Mouse (Mus musculus) MN1 (cell line): Measurements from ENCODE around the gene Olfr66.

Source experiments
- DNase-seq: peaks from one replicate; pipeline ENCODE4 v3.0.0-alpha.2; 2016; ENCODE audit warnings: low spot score

Gene Olfr66

DNA sequence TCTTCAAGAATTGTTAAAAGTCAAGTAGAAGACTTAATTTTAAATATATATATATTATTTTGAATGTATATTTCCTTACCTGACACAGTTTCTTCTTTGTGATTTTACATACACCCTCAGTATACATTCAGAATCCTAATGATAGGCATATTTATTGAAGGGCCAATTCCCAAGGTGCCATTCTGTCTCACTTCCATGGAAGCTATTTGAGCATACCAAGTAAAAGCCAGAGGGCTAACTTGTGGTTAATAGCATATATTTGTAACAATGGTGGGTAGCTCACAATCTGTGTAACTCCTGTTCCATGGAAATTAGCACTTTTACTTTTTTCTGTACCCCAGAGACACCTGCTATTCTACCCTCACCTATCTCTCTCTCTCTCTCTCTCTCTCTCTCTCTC is at the start of gene Olfr66:
Gene Olfr66, minus strand, starts transcription at position 101 of the 400 bp plus-strand sequence.
- DNase-seq, result no peak

DNA sequence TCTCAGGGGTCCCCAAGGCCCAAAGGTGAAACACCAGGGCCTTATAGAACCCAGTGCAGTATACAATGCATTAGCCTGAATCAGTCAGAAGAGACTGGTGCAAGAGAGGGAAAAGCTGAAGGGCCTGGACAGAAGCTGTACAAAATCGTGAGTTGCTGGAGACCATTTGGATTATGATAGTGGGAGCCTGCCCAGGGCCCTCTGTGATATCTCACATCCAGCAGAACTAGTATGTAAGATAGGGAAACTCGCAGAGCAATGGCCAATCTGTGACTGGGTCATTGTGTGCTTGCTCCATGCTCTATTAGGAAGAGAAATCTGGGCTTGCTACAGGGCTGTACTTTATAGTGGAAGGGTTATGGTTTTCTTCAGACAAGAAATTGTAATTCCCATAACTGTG is 48.2 kb upstream of the Olfr66 start, which contains the start of gene Olfr632:
Gene Olfr632, plus strand, starts transcription at position 84 of the 400 bp plus-strand sequence.
- DNase-seq, result no peak

DNA sequence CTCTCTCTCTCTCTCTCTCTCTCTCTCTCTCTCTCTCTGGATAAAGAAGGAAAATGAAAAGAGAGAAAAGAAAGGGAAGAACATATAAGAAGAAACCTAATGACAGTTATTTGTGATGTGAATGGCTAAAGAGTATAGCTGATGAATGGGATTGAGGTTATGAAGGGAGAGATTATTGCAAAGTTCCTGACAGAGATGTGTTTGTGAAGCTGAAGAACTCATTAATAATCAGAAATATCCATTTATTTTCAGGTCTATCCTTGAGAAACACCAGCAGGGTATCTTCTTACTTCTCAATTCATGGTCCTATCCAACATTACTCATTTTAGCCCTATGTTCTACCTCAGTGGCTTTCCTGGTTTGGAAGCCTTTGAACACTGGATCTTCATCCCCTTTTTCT is 42.5 kb upstream of the Olfr66 start, which contains the start of gene Olfr631:
Gene Olfr631, plus strand, starts transcription at position 301 of the 400 bp plus-strand sequence.
- no peak for DNase-seq

DNA sequence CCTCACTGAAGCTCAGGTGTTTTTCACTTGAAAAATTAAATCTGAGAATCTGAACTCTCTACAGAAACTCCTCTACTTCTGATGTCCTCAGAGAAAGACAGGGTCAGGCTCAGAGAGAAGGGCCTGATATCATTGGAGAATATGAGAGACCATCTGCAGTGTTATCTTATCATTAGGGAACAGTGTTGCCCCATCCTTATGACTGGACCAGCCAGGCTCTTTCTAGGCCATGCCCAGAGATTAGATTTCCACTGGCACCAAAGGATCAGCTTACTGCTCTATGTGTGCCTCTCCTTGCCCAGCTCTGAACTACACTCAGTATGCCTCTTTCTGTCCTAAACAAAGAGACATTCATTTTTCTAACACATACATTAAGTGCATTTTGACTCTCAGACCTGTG is 29.3 kb upstream of the Olfr66 start:
- no peak for DNase-seq

DNA sequence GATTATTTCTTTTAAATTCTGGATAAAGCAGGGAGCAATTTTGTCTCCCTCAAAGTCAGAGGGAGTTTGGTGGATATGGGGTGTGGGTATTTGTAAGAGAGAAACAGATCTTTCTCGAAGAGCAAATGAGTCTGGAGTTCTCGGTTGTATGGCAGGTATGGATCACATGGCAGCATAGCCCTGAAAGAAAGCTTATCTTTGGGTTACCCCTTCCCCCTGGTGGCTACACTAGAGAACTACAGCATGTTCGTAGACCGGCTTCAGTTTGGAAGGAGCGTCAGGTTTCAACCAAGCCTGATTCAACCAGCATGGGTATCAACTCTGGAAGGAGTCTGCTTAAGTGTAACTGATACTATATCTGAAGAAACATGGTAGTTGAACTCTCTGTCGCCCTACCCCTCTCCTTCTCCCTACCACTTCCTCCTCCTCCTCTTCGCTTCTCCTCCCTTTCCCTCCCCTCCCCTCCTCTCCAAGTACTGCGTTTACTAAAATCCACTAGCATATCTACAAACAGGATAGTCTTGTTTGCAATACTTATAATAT is 27.0 kb upstream of the Olfr66 start:
- DNase-seq, result no peak

DNA sequence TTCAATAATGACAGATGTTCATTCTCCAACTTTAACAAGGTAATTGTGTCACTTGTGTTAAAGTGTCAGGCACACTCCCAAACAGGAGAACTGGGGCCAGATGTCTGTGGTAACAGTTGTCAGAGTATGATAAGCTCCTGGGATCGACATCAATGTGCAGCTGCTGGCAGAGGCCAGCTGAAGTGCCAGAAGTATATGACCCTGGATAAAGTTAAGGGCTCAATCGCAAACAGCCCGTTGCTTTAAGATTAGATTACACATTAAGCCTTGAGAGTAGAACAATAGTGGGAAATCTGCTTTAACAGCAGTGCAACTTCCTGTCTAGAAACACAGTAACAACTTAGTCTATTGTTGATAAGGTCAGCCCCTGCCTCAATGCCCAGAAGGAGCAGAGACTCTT is 24.0 kb upstream of the Olfr66 start:
- no peak for DNase-seq

DNA sequence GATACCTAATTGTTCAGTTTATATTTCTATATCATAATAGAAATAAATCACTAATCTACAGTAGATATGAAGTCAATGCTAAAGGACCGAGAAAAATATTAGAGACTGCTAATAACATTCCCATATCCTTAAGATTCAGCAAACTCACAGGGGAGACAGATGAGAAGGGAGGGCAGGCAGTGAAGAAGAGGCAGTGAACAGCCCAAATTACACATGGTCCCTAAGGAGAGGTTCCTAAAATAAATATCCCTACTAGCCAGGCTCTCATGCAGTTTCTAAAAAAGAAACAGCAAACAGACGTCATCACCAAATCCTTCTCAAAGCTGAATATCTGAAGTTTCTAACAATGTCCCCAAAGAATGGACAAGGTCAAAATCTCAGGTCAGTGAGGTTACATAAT is 17.1 kb upstream of the Olfr66 start, which contains the start of gene Olfr65:
Gene Olfr65, plus strand, starts transcription at position 301 of the 400 bp plus-strand sequence.
- no peak for DNase-seq

DNA sequence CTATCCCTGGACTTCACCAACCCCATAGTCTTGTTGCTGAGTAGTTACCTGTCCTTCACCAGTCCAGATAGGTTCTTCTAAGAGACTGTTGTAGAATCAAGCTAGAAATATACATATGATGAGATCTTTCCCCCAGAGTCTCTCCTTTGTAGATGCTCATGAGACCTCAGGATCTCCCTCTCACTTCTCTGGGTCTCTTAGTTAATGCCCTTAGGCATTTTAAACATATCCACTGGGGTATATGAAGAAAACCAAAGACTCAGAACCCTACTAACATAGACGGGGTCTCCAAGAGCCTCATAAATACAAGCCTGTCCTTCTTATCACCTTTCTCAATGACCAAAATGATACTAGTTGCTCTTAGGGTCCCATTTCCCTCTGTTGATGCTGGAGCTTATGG is 8.3 kb upstream of the Olfr66 start, which contains the start of gene Olfr64:
Gene Olfr64, minus strand, starts transcription at position 101 of the 400 bp plus-strand sequence.
- DNase-seq, result no peak

DNA sequence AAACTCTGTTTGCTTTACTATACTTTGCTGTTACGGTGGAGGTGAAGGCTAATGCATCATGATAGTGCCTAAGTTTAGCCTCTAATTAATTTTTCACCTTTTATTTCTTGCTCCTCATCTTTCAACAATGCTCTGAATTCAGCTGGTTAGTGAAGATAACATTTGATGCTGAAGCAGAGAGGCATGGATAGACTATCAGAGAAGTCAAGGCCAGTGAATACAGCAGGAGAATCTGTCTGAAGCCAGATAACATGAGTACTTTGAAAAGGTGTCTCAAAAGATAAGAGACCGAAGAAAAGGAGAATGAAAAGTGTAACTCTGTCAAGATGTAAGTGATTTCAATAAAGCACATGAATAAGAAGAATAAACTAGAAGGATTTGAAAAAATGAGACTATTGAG is 9.0 kb downstream of the Olfr66 start:
- DNase-seq, result no peak

DNA sequence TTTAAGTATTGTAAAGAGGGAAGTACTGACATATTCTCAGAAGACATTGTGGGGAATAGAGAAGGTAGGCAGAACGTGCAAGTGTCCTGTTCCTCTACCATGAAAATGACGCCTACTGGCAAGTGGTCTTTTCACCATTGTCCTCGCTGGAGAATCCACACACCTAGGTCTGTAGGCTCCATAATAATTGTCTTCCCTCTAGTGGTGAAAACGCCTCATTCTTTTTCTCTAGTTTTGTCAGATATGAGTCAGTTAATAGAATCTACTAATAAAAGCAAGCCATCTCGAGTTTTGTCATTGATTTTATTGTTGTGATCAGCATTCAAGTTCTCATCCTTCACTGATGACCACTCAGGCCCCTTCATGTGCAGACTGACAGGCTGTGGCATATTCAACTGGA is 11.6 kb downstream of the Olfr66 start:
- DNase-seq, result no peak

DNA sequence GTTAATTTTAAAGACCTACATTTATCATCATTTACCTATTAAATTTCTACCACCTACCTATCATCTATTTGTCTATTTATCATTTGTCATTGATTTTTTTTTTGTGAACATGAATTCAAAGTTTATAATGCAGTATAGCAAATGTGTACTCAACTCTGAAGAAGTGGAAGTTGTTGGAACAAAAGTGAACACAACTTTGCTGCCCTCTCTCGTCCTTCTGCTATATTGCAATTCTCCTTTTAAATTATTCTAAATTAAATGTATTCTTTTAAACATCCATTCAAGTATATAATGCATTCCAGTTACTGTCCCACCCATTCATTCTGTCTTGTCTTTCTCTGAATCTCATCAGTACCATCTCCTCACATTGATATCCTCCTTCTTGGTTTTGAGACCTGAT is 13.0 kb downstream of the Olfr66 start:
- DNase-seq, result no peak

DNA sequence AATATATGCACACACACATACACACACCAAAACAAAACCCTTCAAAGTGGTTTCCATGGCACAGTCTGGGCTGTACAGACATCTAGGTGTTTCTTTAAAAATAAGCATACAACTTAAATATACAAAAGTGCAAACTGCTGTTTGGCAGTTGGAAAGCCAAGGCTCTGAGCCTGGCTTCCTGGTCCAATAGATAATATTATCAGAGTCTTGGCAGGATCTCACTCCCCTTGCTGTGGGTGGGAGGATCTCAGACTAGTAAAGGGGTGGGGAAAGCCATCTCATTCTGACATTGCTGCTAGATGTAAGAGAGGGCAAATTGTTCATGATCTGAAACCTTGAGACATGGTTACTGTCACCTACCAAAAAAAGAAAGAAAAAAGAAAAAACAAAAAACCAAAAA is 15.4 kb downstream of the Olfr66 start:
- no peak for DNase-seq

DNA sequence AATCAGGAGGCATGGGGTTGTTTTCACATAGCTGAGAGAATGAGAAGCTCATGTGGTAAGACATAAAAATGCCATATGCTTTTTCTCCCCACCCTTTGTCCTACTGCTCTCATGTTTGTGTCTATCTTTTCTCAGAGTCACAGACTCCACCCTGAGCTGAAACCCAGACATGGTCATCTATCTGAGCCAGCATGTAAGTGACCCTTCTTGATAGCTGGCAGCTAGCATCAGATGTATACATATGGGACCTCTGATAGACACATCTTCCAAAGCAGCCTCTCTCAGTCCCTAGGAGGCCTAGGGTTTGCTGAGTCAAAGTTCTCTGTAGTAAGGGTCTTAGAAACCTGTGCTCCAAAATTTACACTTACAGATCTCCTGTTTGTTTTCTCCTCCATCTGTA is 20.3 kb downstream of the Olfr66 start:
- DNase-seq, result no peak

DNA sequence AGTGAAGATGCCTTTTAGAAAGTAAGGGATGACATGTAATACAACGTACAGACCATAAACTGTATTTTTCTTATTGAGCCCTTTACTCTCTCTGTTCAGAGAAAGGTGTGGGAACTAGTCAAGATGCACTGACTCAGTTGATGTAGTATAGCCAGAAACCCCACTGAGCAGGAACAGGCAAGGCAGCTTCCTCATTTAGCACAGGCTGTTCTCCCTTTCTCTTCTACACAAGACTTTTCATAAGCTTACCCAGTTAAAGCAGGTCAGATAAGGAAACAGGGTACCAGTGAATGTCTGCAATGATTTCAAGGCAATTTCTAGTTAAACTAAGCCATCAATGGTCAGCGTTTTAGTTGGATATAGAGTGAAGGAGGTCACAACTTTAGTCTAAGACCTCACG is 24.5 kb downstream of the Olfr66 start:
- no peak for DNase-seq

DNA sequence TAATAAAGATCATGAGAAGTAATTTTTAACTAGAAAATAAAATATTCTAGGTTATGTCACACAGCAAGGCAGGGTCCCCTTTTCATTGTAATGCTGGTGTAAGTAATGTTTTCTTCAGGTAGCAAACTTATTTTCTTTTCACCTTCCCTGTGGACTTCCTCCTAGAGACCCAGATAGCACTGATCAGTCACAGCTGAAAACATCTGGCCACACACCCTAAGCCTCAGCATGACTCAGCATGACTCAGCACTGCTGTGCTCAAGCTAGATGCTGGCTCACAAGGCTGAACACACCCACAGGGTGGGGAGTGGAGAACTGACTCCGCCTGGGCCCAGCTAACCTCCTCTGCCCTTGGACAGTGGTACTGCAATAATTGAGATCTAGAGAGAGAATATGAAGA is 25.2 kb downstream of the Olfr66 start:
- peak; percentile 46 for DNase-seq

DNA sequence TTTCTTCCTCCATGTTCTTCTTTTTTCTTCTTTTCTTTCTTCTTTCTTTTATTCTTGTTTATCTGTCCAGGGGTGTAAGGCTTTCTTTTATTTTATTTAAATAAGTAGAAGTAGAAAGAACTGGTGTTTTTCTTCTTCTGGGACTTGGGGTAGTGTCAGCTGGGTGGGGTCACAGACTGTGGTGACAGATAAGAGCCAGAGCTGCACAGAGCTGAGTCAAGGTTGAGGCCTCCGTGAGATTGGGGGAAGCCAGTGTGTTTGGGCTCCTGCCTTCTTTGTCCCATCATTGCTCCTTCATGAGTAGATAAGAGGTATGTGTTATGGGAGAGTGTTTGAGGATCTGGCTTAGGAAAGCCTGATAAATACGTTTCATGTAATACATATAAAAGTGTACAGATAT is 27.0 kb downstream of the Olfr66 start:
- no peak for DNase-seq

DNA sequence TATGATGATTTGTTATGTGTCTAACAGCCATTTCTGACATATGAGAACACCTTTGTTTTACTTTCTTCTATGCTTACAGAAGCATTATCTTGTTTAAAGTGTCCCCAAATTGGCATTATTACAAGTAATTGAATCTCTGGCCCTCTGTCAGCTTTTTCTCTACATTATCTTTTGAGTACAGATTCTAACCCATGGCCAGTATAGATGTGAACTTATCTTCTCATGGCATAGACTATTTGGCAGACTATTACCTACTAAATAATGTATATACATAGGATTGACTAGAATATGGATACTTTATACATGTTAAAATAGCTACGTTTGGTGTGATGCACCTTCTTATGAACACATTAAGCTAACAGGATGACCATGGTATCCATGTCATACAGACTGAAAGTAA is 31.4 kb downstream of the Olfr66 start:
- DNase-seq, result no peak

DNA sequence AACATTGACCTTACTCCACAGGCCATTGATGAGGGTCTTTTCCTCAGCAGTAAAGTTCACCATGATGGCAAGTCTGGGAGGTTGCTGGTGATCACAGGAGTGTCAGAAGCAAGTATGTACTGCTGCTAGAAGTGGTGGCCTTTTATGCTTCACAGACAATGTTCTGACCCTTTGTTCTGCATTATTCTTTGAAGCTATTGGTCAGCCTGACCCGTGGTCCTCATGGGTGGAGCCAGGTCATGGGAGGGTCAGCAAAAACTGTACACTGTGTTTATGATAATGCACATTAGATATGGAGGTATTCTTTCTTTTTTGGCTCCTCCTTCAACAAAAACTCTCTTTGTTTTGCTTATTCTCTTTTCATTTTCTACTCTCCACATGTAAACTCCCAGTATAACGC is 33.0 kb downstream of the Olfr66 start, which contains the start of gene Hbb-y:
Gene Hbb-y, minus strand, starts transcription at position 127 of the 400 bp plus-strand sequence.
- no peak for DNase-seq

DNA sequence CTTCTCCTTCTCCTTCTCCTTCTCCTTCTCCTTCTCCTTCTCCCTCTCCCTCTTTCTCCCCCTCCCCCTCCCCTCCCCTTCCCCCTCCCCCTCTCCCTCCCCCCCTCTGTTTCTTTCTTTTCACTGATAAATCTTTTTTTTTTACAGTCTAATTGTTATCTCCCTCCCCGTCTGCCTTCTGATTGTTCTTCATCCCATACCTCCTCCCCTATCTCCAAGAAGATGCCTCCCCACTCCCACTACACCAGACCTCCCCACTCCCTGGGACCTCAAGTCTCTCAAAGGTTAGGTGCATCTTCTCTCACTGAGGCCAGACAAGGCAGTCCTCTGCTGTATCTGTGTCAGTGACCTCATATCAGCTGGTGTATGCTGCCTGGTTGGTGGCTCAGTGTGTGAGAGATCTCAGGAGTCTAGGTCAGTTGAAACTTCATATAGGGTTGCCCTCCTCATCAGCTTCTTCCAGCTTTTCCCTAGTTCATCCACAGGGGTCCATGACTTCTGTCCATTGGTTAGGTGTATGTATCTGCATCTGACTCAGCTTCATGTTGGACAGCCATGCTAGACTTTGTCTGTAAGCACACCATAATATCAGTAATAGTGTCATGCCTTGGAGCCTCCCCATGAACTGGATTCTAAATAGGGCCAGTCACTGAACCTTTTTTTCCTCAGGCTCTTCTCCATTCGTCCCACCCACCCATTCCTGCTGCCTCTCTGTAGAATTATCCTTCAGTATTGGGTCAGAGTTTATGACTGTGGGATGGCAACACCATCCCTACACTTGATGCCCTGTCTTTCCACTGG is 41.3 kb downstream of the Olfr66 start:
- DNase-seq, result no peak

DNA sequence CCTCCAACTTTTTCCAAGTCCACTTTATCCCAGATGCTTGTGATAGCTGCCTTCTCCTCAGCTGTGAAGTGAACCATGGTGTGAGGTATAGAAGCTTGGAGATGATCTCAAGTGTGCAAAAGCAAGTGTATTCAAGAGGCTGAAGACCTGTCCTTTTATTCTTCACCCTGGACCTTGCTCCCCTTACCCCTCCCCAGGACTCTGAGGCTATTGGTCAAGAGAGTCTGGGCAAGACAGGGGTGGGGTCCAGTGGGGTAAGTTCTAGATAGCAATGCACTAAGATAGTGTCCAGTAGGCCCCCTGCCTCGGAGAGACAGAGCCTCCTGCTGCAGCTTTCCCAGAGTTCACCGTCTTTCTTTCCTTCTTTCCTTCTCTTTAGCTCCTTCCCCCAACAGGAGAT is 43.0 kb downstream of the Olfr66 start, which contains the start of gene Hbb-bh1:
Gene Hbb-bh1, minus strand, starts transcription at position 131 of the 400 bp plus-strand sequence.
- no peak for DNase-seq

DNA sequence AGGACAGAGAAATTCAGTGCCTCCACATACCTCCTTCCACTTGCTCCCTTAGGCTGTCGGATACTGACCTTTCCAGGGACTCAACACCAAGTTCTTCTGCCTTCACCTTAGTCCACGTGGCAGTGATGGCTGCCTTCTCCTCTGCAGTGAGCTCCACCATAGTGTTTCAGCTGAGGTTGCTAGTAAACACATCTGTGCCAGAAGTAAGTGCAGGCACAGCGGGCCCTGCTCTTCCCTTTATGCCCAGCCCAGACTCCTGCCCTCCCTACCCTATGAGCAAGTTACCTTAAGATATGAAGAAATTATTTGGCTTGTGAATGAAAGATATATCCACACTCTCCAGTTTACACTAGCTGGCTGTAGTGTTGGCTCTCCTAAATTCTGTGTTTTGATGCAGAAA is 45.8 kb downstream of the Olfr66 start, which contains the start of gene Hbb-bh2:
Gene Hbb-bh2, minus strand, starts transcription at position 253 of the 400 bp plus-strand sequence.
- no peak for DNase-seq
